Mouse (Mus musculus) E14TG2a.4 (cell line): ENCODE data around the gene Stard13.

Experiments
- H3K27me3 ChIP-seq: 2 replicates; pipeline ENCODE4 v1.6.1; 2014; ENCODE audit warnings: low read length, control low read depth; ENCODE audit not compliant: insufficient read depth
- H3K36me3 ChIP-seq: 2 replicates; pipeline ENCODE4 v1.6.1; 2014; ENCODE audit warnings: low read length, control low read depth; ENCODE audit not compliant: insufficient read depth
- H3K4me1 ChIP-seq: replicated peaks from 2 replicates; pipeline ENCODE4 v1.6.1; 2014; ENCODE audit warnings: low read depth, low read length, control low read depth
- H3K4me3 ChIP-seq: replicated peaks from 2 replicates; pipeline ENCODE4 v1.5.1; 2014; ENCODE audit warnings: mild to moderate bottlenecking, low read length
- H3K9me3 ChIP-seq: 2 replicates; pipeline ENCODE4 v1.6.1; 2014; ENCODE audit warnings: low read length, control low read depth
- CTCF ChIP-seq: conservative IDR thresholded peaks from 2 replicates; pipeline ENCODE4 v1.5.1; 2014; ENCODE audit warnings: low read length
- NANOG ChIP-seq: IDR thresholded peaks from 2 replicates; pipeline ENCODE4 v1.6.1; 2014; ENCODE audit warnings: borderline replicate concordance, low read length, mixed read lengths
- POU5F1 ChIP-seq: IDR thresholded peaks from 2 replicates; pipeline ENCODE4 v1.6.1; 2014; ENCODE audit warnings: low read length, borderline replicate concordance

Stard13 gene

DNA sequence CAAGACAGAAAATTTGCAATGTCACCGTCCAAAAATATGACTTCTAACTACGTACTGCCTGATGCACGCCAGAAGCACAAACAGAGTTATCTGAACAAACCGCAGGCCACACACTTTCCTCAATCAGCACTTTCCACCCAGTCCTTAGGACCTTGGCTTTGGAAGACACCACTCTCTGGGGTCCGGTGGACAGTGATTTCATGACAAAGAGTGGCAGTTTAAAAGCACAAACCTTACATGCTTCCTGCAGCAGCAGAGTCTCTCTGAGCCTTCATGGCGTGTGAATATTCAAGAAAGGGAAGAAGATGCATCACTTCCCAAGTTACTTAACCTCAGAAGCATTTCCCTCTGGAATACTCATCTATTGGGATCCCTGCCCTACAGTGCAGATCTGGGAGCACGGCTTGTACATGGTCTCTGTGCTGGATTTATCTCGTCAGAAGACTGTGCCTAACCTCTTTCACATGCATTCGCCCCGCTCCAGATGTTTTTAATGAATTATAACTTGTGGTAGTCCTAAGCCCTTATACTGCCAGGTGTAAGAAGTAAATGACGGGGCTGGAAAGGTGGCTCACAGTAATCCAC, 49.9 kb downstream of the Stard13 start:
- peaks cover 10% of the 10 kb centered on the region; the same call in 1 of the 2 replicates for H3K27me3 ChIP-seq
- TF ChIP-seq NANOG (no peak), POU5F1 (no peak), CTCF (no peak)

DNA sequence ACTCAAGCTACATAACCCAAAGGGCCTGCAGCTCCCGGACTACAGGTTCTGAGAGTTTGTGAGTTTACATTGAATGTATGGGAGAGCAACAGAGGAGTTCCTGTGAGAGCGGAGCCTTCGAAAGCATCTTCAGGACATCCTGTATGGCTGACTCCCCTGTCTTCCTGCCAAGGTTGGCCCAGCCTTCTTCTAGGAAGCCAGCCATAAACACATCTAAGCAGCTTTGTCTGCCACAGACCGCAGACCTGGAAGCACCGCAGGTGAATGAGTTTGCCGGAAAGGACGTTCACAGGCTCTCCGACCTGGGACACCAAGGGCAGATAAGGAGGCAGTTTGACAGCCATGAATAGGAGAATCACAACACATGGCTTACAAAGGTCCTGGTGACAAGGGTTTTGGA, 52.3 kb downstream of the Stard13 start:
- H3K4me1 ChIP-seq = no peaks in the 10 kb centered on the region
- peaks cover 4% of the 10 kb centered on the region; the same call in 1 of the 2 replicates for H3K27me3 ChIP-seq
- H3K9me3 ChIP-seq = no peaks in the 10 kb centered on the region
- no peaks in the 10 kb centered on the region for H3K36me3 ChIP-seq
- no peak overlapping the region for H3K4me3 ChIP-seq
- TF ChIP-seq NANOG (no peak), POU5F1 (no peak), CTCF (no peak)

More for the DNA sequence above, 49.9 kb downstream of the Stard13 start:
- no peaks in the 10 kb centered on the region for H3K36me3 ChIP-seq
- H3K4me3 ChIP-seq = no peak overlapping the region
- H3K9me3 ChIP-seq = no peaks in the 10 kb centered on the region
- 0 out of 2 replicates have a peak, but pooled peaks cover 7% of the 10 kb centered on the region for H3K4me1 ChIP-seq

DNA sequence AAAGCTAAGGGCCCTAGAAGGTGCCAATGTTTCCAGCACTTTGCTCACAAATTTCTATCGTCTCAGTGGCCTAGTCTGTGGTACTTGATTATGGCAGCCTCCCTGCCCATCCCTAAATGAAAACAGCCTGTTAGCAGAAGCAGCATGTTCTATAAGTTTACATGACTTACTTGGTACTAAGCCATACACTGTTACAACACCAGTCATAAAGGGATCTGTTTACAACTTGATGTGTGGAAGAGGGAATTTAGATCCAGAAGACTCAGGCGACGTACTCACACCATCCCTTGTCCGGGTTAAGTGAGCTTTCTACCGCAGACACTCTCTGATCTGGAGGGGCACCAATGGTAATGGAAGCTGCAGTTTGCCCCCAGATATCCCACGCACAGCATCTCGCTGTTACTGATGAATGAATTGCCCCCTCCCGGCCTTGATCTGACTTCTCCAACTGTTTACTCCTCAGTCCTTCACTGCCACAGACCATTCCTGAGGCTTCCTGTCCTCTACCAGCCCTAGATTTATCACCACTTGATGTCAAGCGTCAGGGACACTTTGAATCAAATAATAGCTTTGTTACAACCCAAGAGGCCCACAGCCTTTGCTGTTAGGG, 53.4 kb downstream of the Stard13 start:
- Histone ChIP-seq H3K9me3 (no peaks in the 10 kb centered on the region), H3K4me3 (no peak overlapping the region), H3K27me3 (peaks cover 3% of the 10 kb centered on the region; the same call in 1 of the 2 replicates), H3K36me3 (no peaks in the 10 kb centered on the region), H3K4me1 (no peaks in the 10 kb centered on the region)
- TF ChIP-seq POU5F1 (no peak), NANOG (no peak), CTCF (no peak)

DNA sequence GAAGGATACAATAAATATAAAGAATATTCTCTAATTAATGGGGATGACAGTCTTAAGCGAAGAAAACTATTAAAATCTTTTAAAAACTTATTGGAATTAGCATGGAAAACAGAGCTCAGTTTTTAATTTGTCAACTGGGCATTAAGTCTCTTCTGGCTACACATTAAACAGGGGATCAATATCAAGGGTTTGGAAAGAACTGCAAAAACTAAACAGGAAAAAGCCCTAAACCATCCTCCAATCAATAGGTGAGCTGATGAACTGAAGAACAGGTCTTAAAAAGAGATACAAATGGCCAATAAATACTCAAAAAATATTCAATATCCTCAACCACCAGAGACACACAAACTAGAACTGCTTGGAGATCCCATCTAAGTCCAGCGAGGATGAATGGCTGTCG, 56.5 kb downstream of the Stard13 start:
- no peaks in the 10 kb centered on the region for H3K36me3 ChIP-seq
- no peak for TF ChIP-seq NANOG
- TF ChIP-seq CTCF = no peak
- TF ChIP-seq POU5F1 = no peak
- no peaks in the 10 kb centered on the region for H3K27me3 ChIP-seq
- no peaks in the 10 kb centered on the region for H3K9me3 ChIP-seq
- no peak overlapping the region for H3K4me3 ChIP-seq
- no peaks in the 10 kb centered on the region for H3K4me1 ChIP-seq

DNA sequence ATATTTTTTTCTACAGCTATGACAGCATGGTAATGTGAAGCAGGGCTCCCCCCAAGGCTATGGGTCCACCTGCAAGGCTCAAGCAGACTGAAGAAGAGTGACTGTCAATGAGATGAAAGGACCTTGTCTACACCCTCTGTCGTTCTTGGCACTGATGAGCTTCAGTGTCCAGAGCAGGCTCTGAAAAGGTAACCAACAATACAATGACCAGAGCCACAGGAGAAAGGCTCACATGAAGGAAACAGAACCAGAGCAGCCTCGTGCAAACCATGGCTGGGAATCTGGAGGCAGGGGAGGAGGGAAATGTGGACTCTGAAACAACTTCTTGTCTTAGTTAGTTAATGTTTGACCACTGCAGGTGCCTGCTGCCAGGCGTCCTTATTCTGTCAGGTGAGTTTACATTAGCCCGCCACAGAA, 57.7 kb downstream of the Stard13 start:
- H3K36me3 ChIP-seq = no peaks in the 10 kb centered on the region
- no peaks in the 10 kb centered on the region for H3K4me1 ChIP-seq
- no peaks in the 10 kb centered on the region for H3K9me3 ChIP-seq
- TF ChIP-seq POU5F1 (no peak), NANOG (no peak), CTCF (no peak)
- no peak overlapping the region for H3K4me3 ChIP-seq
- H3K27me3 ChIP-seq = no peaks in the 10 kb centered on the region

DNA sequence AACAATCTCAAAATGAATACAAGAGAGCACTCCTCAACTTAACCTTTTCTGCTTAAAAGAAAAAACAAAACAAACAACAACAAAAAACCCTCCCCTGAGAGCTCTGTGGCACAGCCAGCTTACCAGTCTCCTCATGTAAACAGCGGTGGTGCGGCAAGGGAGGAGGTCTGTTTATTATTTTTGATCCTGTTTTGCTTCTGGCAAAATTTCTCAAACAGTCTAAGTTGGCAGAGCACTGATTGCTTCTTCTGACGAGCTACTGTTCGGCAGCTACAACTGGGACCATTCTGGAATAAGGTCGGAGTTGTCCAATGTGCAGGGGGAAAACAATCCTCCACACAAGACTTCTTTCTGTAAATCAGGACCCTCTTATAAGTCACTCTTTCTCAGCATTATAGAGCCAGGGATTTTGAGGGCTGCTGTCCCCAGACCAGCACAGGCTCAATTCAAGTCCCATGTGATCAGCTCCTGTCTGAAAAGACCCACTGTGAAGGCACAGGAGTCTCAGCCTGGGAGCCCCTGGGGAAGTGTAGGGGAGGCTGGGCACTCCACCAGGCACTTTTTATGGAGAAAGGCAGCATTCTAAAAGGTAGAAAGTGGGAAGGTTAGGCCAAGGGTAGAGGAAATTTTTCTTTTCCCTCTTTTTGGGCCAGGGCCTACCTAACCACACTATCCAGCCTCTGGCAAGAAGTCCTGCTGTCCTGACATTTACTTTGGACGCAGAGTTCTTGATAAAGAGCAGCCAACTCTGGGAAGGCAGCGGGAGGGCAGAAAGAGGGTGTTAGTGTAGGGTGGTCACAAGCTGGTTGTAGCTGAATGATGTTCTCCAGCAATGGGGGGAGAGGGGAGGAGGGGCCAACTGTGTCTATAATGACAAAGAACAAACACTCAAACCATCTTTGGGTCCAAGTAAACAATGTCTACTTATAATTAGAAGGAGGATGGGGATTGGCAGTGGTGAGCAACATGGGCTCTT, 58.9 kb downstream of the Stard13 start:
- Histone ChIP-seq H3K9me3 (no peaks in the 10 kb centered on the region), H3K36me3 (no peaks in the 10 kb centered on the region), H3K27me3 (no peaks in the 10 kb centered on the region), H3K4me1 (no peaks in the 10 kb centered on the region), H3K4me3 (no peak overlapping the region)
- TF ChIP-seq CTCF = no peak
- no peak for TF ChIP-seq NANOG
- no peak for TF ChIP-seq POU5F1

DNA sequence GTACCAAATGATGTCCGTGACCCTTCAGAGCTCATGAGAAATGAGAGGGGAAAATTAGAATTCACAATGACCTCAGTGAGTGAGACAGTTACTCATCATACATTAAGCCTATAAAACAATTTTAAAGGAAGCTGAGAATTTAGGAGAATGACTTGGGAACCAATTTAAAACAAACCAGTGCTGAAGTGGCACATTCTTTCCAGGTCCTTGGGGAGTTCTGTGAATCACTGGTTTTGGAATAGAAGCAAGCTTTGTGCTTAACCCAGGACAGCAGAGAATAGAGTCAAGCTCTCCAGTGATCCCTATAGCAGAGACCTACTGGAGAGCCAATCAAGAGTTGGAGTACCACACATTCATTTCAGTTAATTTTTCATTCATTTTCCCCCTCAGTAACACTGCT, 59.9 kb downstream of the Stard13 start:
- Histone ChIP-seq H3K27me3 (no peaks in the 10 kb centered on the region), H3K9me3 (no peaks in the 10 kb centered on the region), H3K4me1 (no peaks in the 10 kb centered on the region), H3K36me3 (no peaks in the 10 kb centered on the region), H3K4me3 (no peak overlapping the region)
- TF ChIP-seq POU5F1 (no peak), CTCF (no peak), NANOG (no peak)

DNA sequence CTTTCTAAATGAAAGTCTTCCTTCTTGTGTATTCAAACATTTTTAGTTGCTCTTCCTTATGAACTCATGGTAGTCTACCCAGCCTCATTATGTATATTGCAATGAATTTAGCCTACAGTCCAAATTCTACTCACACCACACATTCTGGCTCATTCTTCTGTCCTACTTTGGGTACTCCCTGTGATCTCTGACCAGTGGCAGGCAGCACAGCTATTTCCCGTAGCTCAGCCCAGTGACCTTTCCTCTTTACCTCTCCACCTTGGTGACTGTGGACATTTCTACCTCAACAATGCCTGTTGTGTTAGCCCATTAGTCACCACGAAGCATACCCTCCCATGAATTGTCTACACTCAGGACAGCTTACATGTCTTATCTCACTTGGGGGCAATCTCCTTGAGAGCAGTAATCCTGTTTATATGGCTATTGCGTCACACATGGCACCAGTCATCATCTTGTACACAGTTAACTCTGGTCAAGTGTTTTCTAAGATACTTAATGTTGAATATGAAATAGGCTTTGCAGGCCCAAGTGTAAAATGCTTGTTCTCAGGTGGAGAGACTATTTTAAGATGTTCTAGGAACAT, 63.4 kb downstream of the Stard13 start:
- TF ChIP-seq CTCF (no peak), NANOG (no peak), POU5F1 (no peak)
- Histone ChIP-seq H3K4me1 (no peaks in the 10 kb centered on the region; the same call in 1 of the 2 replicates), H3K4me3 (no peak overlapping the region), H3K36me3 (no peaks in the 10 kb centered on the region), H3K9me3 (no peaks in the 10 kb centered on the region), H3K27me3 (no peaks in the 10 kb centered on the region)
